Mouse (Mus musculus) G1E (cell line): ENCODE data around the gene Rbm28.

ENCODE experiments used
- CTCF ChIP-seq: IDR thresholded peaks from 2 replicates; pipeline ENCODE4 v1.5.1; 2012; ENCODE audit warnings: low read depth, low read length, inconsistent platforms, mixed read lengths
- GATA1 ChIP-seq: IDR thresholded peaks from 2 replicates; pipeline ENCODE4 v1.6.1; 2012; ENCODE audit warnings: borderline replicate concordance, low read length, inconsistent platforms, mixed read lengths
- GATA2 ChIP-seq: IDR thresholded peaks from 2 replicates; pipeline ENCODE4 v1.6.1; 2012; ENCODE audit warnings: low read depth, low read length, inconsistent platforms, borderline replicate concordance

DNA sequence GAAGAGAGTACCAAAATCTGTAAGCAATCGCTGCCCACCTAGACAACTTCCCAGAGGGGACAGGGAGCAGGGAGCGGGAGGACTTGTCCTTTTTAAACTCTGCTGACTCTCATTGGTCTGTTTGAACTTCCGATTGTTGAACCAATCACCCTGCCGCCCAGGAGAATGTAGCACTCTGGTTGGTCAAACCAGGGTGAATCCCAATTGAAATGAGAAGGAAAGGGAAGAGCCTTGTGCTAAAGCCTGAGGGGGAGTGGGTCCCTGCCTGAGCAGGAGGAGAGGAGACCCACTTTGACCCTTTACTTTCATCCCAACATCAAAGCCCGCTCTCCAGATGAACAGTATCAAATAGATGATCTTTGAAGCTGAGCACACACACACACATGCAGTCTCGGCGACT, 80.4 kb downstream of the Rbm28 start:
- no peak for TF ChIP-seq CTCF
- no peak for TF ChIP-seq GATA1
- TF ChIP-seq GATA2, result no peak
